Mouse (Mus musculus): ENCODE measurements around the gene Srp9. TPM values are rescaled to one million over a fixed set of nuclear protein-coding genes. Genes with fewer than 3 reads are reported as not detected.
"Not testable (repeated sequence)": the region's sequence is repeated elsewhere in the genome, so short reads cannot be mapped to it uniquely, and the experiment has no call there.

Srp9 gene
- polyA plus RNA-seq, 1 experiment from 2014 or later: 101 TPM

DNA sequence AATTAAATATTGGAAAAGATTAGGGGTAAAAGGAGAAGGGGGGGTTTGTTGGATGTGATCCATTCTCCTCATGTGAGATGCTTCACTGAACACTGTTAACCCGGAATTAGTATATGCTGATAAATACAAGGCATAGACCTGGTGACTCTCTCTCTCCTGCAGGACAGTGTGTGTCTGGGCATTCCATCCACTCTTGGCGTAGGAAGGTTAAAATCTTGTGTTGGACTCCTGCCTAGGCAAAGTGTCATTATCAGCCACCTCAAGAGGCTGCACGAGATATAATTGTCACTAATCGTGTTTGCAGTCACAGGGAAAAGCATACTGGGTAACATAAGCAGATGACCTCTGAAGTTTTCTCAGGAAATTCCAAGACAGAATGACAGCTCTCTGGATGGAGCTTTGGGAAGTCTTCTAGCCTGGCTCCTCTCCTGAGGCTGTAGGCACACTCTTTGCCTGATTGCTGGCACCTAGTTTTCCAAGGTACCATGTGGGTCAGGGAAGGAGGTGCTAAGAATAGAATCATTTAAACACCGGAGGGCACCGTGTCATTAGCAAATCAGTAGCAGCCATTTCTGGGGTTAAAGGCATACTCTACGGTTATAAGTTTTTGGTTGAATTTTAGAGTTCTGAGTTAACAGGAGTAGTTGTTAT is 24.5 kb downstream of the Srp9 start:
- Histone ChIP-seq H3K27ac (no peak overlapping the region), H3K4me1 (replicated peaks) (no peaks in the 10 kb centered on the region), H3K27me3 (no peaks in the 10 kb centered on the region), H3K4me2 (no peak overlapping the region), H3K9me3 (replicated peaks) (no peaks in the 10 kb centered on the region), H3K36me3 (no peaks in the 10 kb centered on the region), H3K4me3 (replicated peaks) (no peak overlapping the region), H3K9ac (no peak overlapping the region)
- ATAC-seq (ENCODE audit: low read depth) (no peak), DNase-seq (no peak)
- WGBS (ENCODE audit: insufficient replicate concordance): 54% methylated on average over 7 of the region's 7 CpGs

DNA sequence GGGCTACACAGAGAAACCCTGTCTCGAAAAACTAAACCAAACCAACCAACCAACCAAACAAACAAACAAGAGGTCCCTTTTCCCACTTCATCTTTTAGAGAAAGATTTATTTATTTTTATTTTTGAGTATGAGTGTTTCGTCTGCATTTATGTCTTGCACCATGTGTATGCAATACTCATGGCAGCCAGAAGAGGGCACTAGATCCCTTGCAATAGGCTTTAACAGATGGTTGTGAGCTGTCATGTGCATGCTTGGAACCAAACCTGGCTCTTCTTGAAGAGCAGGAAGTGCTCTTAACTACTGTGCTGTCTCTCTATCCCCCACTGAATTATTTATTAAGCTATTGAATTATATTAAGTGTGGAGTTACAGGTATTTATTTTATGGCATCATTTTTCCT is 25.4 kb downstream of the Srp9 start:
- no peak overlapping the region for H3K9ac ChIP-seq
- H3K27ac ChIP-seq: no peak overlapping the region
- no peaks in the 10 kb centered on the region for H3K9me3 ChIP-seq (replicated peaks)
- no peaks in the 10 kb centered on the region for H3K36me3 ChIP-seq
- 71% methylated on average over 2 of the region's 2 CpGs for whole genome bisulfite sequencing (ENCODE audit: insufficient replicate concordance)
- H3K27me3 ChIP-seq: no peaks in the 10 kb centered on the region
- ATAC-seq (ENCODE audit: low read depth) (no peak), DNase-seq (no peak)
- H3K4me3 ChIP-seq (replicated peaks): no peak overlapping the region
- no peak overlapping the region for H3K4me2 ChIP-seq
- H3K4me1 ChIP-seq (replicated peaks): no peaks in the 10 kb centered on the region

DNA sequence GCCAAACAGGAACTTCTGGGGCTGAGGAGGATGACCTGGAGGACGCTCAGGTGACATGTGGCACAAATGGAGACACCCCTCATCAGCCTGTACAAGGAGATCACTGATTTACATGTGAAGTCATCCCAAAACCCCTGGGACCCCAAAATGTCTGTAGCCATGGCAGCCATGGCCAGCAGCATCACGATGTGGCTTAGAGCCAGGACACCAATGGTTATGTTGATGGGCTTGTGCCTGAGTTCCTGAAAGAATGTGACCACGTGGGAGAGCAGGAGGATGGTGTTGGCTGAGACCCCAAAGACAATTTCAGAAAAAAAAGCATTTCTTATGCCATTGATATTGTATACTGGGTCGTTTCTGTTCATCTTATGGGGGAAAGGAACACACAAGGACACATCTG is 33.2 kb downstream of the Srp9 start:
- H3K4me2 ChIP-seq: no peak overlapping the region
- H3K36me3 ChIP-seq: no peaks in the 10 kb centered on the region
- H3K9ac ChIP-seq: no peak overlapping the region
- no peak overlapping the region for H3K27ac ChIP-seq
- 44% methylated on average over 4 of the region's 4 CpGs for WGBS (ENCODE audit: insufficient replicate concordance)
- H3K9me3 ChIP-seq (replicated peaks): no peaks in the 10 kb centered on the region
- no peak overlapping the region for H3K4me3 ChIP-seq (replicated peaks)
- no peak for ATAC-seq (ENCODE audit: low read depth)
- no peak for DNase-seq
- H3K4me1 ChIP-seq (replicated peaks): no peaks in the 10 kb centered on the region
- no peaks in the 10 kb centered on the region for H3K27me3 ChIP-seq

DNA sequence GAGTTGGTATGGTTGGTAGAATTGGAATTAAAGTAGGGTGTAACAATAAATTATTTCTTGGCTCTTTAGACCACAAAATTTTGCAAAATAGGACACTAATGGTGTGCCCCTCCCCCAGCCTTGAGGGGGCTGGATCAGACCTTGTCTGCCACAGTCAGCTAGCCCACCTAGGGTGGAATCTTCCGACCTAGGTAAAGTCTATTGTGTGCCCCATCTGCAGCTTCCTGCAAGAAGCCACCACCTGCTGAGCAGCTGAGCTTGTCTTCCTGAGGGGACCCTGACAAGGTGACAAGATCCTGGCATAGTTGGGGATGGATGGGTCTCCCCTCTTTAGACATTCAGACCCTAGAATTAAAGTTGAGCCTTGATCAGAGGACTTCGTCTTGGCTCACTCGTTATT is 35.0 kb downstream of the Srp9 start:
- Histone ChIP-seq H3K9me3 (replicated peaks) (no peaks in the 10 kb centered on the region), H3K4me2 (no peak overlapping the region), H3K27me3 (no peaks in the 10 kb centered on the region), H3K27ac (no peak overlapping the region), H3K4me1 (replicated peaks) (no peaks in the 10 kb centered on the region), H3K36me3 (no peaks in the 10 kb centered on the region), H3K4me3 (replicated peaks) (no peak overlapping the region), H3K9ac (no peak overlapping the region)
- no peak for DNase-seq
- WGBS (ENCODE audit: insufficient replicate concordance): 70% methylated on average over 3 of the region's 3 CpGs
- ATAC-seq (ENCODE audit: low read depth): no peak

DNA sequence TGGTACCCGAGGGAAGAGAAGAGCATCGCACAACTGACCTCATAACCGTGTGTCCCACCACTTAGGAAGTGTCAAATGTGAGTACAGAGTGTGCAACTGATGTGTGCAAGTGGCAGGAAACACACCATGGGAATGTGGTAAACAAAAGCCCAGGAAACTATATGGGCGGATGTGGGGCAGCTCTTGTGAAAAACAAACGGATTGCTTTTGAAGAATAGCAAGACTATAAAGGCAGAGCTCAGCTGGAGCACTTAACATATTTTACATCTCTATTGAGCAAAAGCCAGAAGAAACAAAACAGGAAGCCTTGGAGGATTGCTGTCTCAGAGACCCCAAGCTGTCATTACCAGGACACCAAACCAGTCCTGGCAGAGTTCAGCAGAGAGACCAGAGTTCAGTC is 38.4 kb downstream of the Srp9 start:
- H3K27ac ChIP-seq: no peak overlapping the region
- no peak overlapping the region for H3K4me2 ChIP-seq
- H3K9ac ChIP-seq: no peak overlapping the region
- no peak for DNase-seq
- H3K36me3 ChIP-seq: no peaks in the 10 kb centered on the region
- 26% methylated on average over 5 of the region's 5 CpGs for WGBS (ENCODE audit: insufficient replicate concordance)
- ATAC-seq (ENCODE audit: low read depth): no peak
- no peaks in the 10 kb centered on the region for H3K27me3 ChIP-seq
- no peaks in the 10 kb centered on the region for H3K4me1 ChIP-seq (replicated peaks)
- no peaks in the 10 kb centered on the region for H3K9me3 ChIP-seq (replicated peaks)
- no peak overlapping the region for H3K4me3 ChIP-seq (replicated peaks)

DNA sequence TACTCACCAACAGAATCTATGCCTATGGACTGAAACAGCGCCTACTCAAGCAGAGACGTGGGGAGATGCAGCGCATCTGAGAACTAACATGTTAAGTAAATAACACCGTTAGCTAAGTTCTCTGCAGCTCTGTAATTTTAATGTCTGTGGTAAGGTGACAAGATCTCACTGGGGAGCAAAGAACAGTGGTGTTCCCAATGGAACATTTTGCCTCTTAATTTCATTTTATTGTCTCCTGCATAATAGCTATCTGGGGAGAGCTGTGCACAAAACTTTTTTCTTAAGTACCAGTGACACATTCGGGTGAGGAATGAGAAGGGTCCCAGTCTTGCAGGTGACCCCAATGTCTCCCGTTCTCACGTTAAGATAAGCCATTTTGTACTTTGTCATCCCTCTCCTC is 39.8 kb downstream of the Srp9 start, which contains the start of gene Vmn1r1:
TSS of gene Vmn1r1 (minus strand) at position 101 of the 400 bp plus-strand sequence.
- no peaks in the 10 kb centered on the region for H3K36me3 ChIP-seq
- no peak within 1 kb of the TSS for H3K27ac ChIP-seq
- no peaks in the 10 kb centered on the region for H3K4me1 ChIP-seq (replicated peaks)
- 68% methylated on average over 7 of the region's 7 CpGs for WGBS (ENCODE audit: insufficient replicate concordance)
- DNase-seq (no peak), ATAC-seq (ENCODE audit: low read depth) (no peak)
- H3K4me3 ChIP-seq (replicated peaks): no peak within 1 kb of the TSS
- H3K9me3 ChIP-seq (replicated peaks): no peaks in the 10 kb centered on the region
- no peak within 1 kb of the TSS for H3K9ac ChIP-seq
- no peak within 1 kb of the TSS for H3K4me2 ChIP-seq
- H3K27me3 ChIP-seq: no peaks in the 10 kb centered on the region

DNA sequence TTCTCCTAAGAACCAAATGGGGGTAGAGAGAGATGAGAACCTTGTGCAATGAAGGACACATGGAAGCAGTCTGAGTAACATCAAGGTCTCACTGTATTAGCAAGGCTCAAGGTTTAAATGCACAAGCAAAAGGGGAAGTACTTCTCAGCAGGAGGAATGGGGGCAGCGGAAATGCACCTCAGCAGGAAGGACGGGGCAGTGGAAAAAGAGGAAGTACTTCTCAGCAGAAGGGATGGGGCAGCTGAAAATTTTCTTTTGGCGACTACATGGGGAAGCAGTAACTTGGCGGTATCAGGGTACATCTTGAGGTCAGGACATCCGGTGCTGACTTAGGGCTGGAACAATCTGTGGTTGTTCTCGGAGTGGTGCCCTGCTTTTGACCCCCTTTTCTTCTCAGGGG is 45.7 kb downstream of the Srp9 start:
- WGBS (ENCODE audit: insufficient replicate concordance): 61% methylated on average over 6 of the region's 6 CpGs
- not testable (repeated sequence) for H3K9me3 ChIP-seq (replicated peaks); H3K27ac ChIP-seq; H3K36me3 ChIP-seq; H3K9ac ChIP-seq; H3K4me3 ChIP-seq (replicated peaks); H3K4me1 ChIP-seq (replicated peaks); ATAC-seq (ENCODE audit: low read depth); H3K4me2 ChIP-seq; DNase-seq; H3K27me3 ChIP-seq

DNA sequence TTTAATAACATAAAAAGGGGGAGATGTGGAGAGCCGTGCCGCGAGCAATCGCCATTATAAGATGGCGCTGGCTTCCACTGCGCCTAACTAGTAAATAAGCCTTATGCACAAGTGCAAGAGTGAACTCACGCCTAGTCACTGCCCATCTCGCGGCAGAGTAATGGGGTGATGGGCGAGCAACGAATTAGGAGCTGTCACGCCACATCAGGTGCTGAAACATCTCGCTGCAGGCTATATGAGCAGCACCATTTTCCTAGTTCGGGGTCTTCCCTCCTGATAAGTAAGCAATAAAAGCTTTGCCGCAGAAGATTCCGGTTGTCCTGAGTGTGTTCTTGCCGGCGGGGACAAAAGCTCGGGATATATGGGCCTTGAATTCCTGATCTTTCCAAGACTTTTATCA is 52.4 kb downstream of the Srp9 start:
- H3K27me3 ChIP-seq; H3K9ac ChIP-seq; H3K9me3 ChIP-seq (replicated peaks); H3K4me1 ChIP-seq (replicated peaks); H3K27ac ChIP-seq; H3K4me3 ChIP-seq (replicated peaks); H3K36me3 ChIP-seq; DNase-seq; H3K4me2 ChIP-seq; ATAC-seq (ENCODE audit: low read depth): not testable (repeated sequence)
- 76% methylated on average over 19 of the region's 19 CpGs for WGBS (ENCODE audit: insufficient replicate concordance)

DNA sequence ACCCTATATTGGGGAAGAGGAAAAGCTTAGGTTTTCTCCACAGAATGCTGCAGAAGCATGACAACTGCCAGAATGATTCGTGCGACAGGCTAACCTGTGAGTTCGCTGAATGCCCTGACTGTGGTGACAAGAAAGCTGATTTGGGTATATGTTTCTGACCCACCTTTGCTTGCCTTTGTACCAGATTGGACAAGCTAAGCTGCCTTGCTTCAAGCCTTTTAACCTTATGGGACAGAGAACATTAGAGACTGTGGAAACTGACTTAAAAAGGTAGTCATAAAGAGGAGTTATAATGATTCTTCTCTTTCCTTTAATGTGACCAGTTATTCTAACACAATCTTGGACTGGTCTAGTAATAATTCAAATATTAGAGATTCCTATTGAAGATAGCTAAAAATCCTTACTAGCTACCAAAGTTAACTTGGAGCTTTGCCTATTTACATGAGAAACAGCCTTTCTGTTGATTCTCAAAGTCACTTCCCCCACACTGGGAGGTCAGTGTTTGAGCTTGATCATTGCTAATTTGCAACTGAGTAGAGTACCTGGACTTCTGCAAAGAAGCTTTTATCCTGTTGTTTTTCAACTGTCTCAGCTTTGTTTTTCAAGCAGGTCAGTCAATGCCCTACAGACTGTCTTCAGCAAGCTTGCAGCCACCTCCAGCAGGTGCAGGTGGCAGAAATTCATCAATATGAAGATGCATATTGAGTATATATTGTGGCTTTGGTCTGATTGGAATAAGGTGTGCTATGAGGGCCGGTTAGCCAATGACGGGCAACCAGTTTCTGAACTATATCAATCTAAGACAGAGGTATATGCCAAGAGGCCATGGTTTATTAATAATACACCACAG is 57.1 kb downstream of the Srp9 start:
- H3K4me1 ChIP-seq (replicated peaks): no peaks in the 10 kb centered on the region
- no peak overlapping the region for H3K4me2 ChIP-seq
- H3K27me3 ChIP-seq: no peaks in the 10 kb centered on the region
- no peaks in the 10 kb centered on the region for H3K9me3 ChIP-seq (replicated peaks)
- 64% methylated on average over 5 of the region's 5 CpGs for WGBS (ENCODE audit: insufficient replicate concordance)
- H3K27ac ChIP-seq: no peak overlapping the region
- no peak overlapping the region for H3K4me3 ChIP-seq (replicated peaks)
- ATAC-seq (ENCODE audit: low read depth): no peak
- no peak overlapping the region for H3K9ac ChIP-seq
- no peak for DNase-seq
- H3K36me3 ChIP-seq: no peaks in the 10 kb centered on the region

Other genes starting within 250 kb of the Srp9 start
- gene Enah, start 104.7 kb upstream of the Srp9 start, polyA plus RNA-seq (2015; fragmentation: Nextera tagmentation; extraction: Ambion mirVana): 1.1 TPM in 2 replicates
- gene Vmn1r1, start 39.7 kb downstream of the Srp9 start, polyA plus RNA-seq (2015; fragmentation: Nextera tagmentation; extraction: Ambion mirVana): not detected in 2 replicates
- gene Degs1, start 158.1 kb downstream of the Srp9 start, polyA plus RNA-seq (2015; fragmentation: Nextera tagmentation; extraction: Ambion mirVana): 87.5 and 102 TPM in 2 replicates
- 6.9 and 8.5 TPM in 2 replicates for gene Fbxo28, start 216.9 kb downstream of the Srp9 start, polyA plus RNA-seq (2015; fragmentation: Nextera tagmentation; extraction: Ambion mirVana)